Mouse (Mus musculus) heart, postnatal 0 days (tissue): ENCODE measurements at regions not wholly inside any gene's neighbourhood (a gene's known extent, or its start where the extent isn't known, plus 50 kb on each side); places are given as distances from the start of the nearest gene placed in this dataset.

Source experiments
- CTCF ChIP-seq: IDR thresholded peaks from 2 replicates; pipeline ENCODE4 v1.5.1; 2016; ENCODE audit warnings: antibody characterized with exemption, control low read depth, low read depth
- EP300 ChIP-seq: IDR thresholded peaks from 2 replicates; pipeline ENCODE4 v1.6.1; 2016; ENCODE audit warnings: antibody characterized with exemption, low read depth

DNA sequence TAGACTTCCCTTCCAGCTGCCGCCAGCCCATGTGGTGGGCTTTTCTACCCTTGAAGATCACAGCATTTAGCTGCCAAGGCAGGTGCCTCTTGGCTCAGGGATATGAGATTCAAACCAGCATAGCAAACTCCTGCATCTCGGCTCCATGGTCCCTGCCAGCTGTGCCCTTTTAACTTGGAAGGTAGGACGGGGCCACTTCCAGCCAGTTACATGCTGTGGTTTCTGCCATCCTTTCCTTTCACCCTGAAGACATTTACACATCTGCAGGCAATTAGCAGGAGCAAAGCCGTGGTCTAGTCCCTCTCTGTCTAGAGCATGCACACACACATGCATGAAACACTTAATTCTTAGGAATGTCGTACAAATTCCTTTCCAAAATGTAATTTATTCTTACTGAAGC is 64.1 kb upstream of the Sh3gl3 start:
- TF ChIP-seq CTCF (no peak), EP300 (no peak)
